ENCODE assay signal across 15 mouse cellular contexts in the genomic region with DNA sequence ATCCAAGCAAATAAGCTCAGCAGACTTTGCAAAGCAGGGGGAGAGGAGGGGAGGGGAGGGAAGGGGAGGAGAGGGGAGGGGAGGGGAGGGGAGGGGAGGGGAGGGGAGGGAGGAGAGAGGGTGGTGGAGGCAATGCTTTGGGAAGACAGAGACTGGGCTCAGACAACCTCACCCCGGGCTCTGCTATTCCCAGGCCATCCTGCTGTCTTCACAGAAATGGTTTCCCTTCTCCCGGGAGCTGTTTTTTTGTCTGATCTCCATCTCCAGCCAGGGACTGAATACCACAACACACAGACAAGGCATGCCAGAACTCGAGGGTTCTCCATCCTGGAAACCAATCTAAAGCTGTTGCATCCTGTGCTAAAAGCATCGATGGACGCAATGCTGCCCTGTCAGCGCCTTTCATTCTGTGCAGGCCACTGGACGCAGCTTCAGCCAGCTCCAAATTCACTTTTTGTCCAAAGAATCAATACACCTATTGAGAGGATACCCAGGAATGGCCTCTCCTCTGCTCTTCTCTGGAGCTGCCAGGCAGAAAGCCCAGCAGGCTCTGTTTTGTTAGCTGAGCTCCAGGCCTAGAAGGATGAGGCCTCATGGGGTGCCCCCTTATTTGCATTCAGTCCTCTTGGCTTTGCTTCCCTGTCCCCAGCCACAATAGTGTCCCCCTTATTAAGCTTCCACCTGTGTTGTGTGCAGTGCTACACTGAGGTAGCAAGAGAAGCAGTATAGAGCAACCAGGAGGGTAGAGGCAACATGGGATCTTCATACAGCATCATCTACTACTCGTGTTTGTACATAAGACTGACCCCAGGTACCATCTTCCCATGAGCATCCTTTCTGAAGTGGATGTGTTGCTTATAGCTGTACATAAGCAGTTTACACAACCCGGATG.
DNase-seq lines count a peak whose midpoint lies in the region; ATAC-seq lines count a peak whose summit lies in the region.
"Had no signal": no experiment of that assay in that cellular context is flagged by ENCODE, and none has a peak within 500 bp of the region (broad histone marks: within the 10 kb centered on the region; RNA-seq: fewer than 3 reads in every experiment).

No protein-coding gene starts in this region.

- H3K27me3 ChIP-seq in forebrain, embryonic 10.5 days (ENCODE audit: poor library complexity, severe bottlenecking) = no peaks in the 10 kb centered on the region
- no peaks in the 10 kb centered on the region for H3K27me3 ChIP-seq in forebrain, embryonic 13.5 days
- no peaks in the 10 kb centered on the region for H3K27me3 ChIP-seq in hindbrain, embryonic 14.5 days (ENCODE audit: control insufficient read depth, insufficient read depth, low read length)
- H3K27me3 ChIP-seq in midbrain, embryonic 16.5 days (ENCODE audit: control insufficient read depth, insufficient read depth, low read depth, low read length) = no peaks in the 10 kb centered on the region
- H3K27me3 ChIP-seq: limb, embryonic 12.5 days had no signal

- no peak for ATAC-seq in forebrain, embryonic 13.5 days
- peak; percentile 77 for ATAC-seq in hindbrain, embryonic 14.5 days (ENCODE audit: low FRiP score)
- peak; percentile 87 for ATAC-seq in midbrain, embryonic 16.5 days
- ATAC-seq: Patski had no signal

- WGBS in forebrain, embryonic 10.5 days = 36% methylated on average over 9 of the region's 9 CpGs
- WGBS in forebrain, embryonic 13.5 days = 25% methylated on average over 9 of the region's 9 CpGs
- 27% methylated on average over 9 of the region's 9 CpGs for WGBS in hindbrain, embryonic 14.5 days
- 30% methylated on average over 9 of the region's 9 CpGs for WGBS in midbrain, embryonic 16.5 days

- no peaks in the 10 kb centered on the region for H3K36me3 ChIP-seq in forebrain, embryonic 10.5 days (replicated peaks)
- no peaks in the 10 kb centered on the region for H3K36me3 ChIP-seq in forebrain, embryonic 13.5 days (ENCODE audit: poor library complexity, severe bottlenecking)
- no peaks in the 10 kb centered on the region for H3K36me3 ChIP-seq in hindbrain, embryonic 14.5 days (replicated peaks; ENCODE audit: control insufficient read depth, insufficient read depth)
- no peaks in the 10 kb centered on the region for H3K36me3 ChIP-seq in midbrain, embryonic 16.5 days (ENCODE audit: control insufficient read depth, insufficient read depth, low read length)
- H3K36me3 ChIP-seq: limb, embryonic 12.5 days had no signal

- peaks cover 12% of the 10 kb centered on the region for H3K4me1 ChIP-seq in forebrain, embryonic 10.5 days
- H3K4me1 ChIP-seq in forebrain, embryonic 13.5 days = peaks cover 5% of the 10 kb centered on the region
- H3K4me1 ChIP-seq in hindbrain, embryonic 14.5 days (replicated peaks; ENCODE audit: control insufficient read depth, insufficient read depth, low read length) = 0 out of 2 replicates have a peak, but pooled peaks cover 4% of the 10 kb centered on the region
- peaks cover 5% of the 10 kb centered on the region for H3K4me1 ChIP-seq in midbrain, embryonic 16.5 days (ENCODE audit: control insufficient read depth, insufficient read depth, low read length)
- H3K4me1 ChIP-seq: limb, embryonic 12.5 days had no signal

- H3K4me2 ChIP-seq in forebrain, embryonic 13.5 days = no peak overlapping the region
- no peak overlapping the region for H3K4me2 ChIP-seq in hindbrain, embryonic 14.5 days (replicated peaks)
- no peak overlapping the region for H3K4me2 ChIP-seq in midbrain, embryonic 16.5 days (ENCODE audit: low read length)
- H3K4me2 ChIP-seq: limb, embryonic 12.5 days had no signal

- H3K9ac ChIP-seq in forebrain, embryonic 13.5 days = no peak overlapping the region
- no peak overlapping the region for H3K9ac ChIP-seq in hindbrain, embryonic 14.5 days
- H3K9ac ChIP-seq in midbrain, embryonic 16.5 days (ENCODE audit: low read depth, low read length) = no peak overlapping the region
- H3K9ac ChIP-seq: limb, embryonic 12.5 days had no signal

- DNase-seq in forebrain, embryonic 10.5 days (ENCODE audit: extremely low spot score, low spot score) = no peak
- DNase-seq in cerebellum, postnatal 10 days = peak; percentile 10 to 24
- no peak for DNase-seq in hindbrain, embryonic 14.5 days (ENCODE audit: low spot score)
- DNase-seq in kidney, postnatal 36 days = no peak
- no peak for DNase-seq in embryo, embryonic 11 days
- no peak for DNase-seq in urinary bladder, adult 18-20 months (ENCODE audit: low spot score in 2 of 2)
- DNase-seq: heart, adult 2 months; heart, postnatal 14 days; kidney, adult 2 months; lung, postnatal 4 days had no signal

- H3K4me3 ChIP-seq in forebrain, embryonic 10.5 days = no peak overlapping the region
- H3K4me3 ChIP-seq in forebrain, embryonic 13.5 days = no peak overlapping the region
- no peak overlapping the region for H3K4me3 ChIP-seq in hindbrain, embryonic 14.5 days (replicated peaks; ENCODE audit: low read length)
- no peak overlapping the region for H3K4me3 ChIP-seq in midbrain, embryonic 16.5 days (ENCODE audit: low read depth, low read length)
- H3K4me3 ChIP-seq: heart, adult 2 months; limb, embryonic 12.5 days; myocyte had no signal

- peak overlapping the region; percentile 66 for H3K27ac ChIP-seq in forebrain, embryonic 10.5 days
- no peak overlapping the region for H3K27ac ChIP-seq in forebrain, embryonic 13.5 days
- peak overlapping the region; percentile 9; the same call in 1 of the 2 replicates for H3K27ac ChIP-seq in hindbrain, embryonic 14.5 days
- peak overlapping the region; percentile 63 for H3K27ac ChIP-seq in midbrain, embryonic 16.5 days (ENCODE audit: low read length)
- H3K27ac ChIP-seq: heart, adult 2 months; limb, embryonic 12.5 days had no signal

- H3K9me3 ChIP-seq in forebrain, embryonic 10.5 days = no peaks in the 10 kb centered on the region
- no peaks in the 10 kb centered on the region for H3K9me3 ChIP-seq in forebrain, embryonic 13.5 days (replicated peaks)
- no peaks in the 10 kb centered on the region for H3K9me3 ChIP-seq in hindbrain, embryonic 14.5 days (ENCODE audit: control insufficient read depth, low read length)
- H3K9me3 ChIP-seq in midbrain, embryonic 16.5 days (replicated peaks; ENCODE audit: control insufficient read depth, low read length, poor library complexity, severe bottlenecking) = no peaks in the 10 kb centered on the region
- H3K9me3 ChIP-seq: limb, embryonic 12.5 days had no signal

Comparison
In these comparisons a context has a peak if more than half of its experiments do, and no peak if none do; other contexts are left out.
1. DNase-seq: peak in cerebellum, postnatal 10 days (2 of 2); none in forebrain, embryonic 10.5 days (single experiment), hindbrain, embryonic 14.5 days (single experiment), kidney, postnatal 36 days (0 of 2), embryo, embryonic 11 days (single experiment) and urinary bladder, adult 18-20 months (0 of 2).